Mouse (Mus musculus): ENCODE measurements around the gene Neb. TPM values are rescaled to one million over a fixed set of nuclear protein-coding genes. Genes with fewer than 3 reads are reported as not detected.

Gene Neb
- polyA plus RNA-seq (2015; fragmentation: Nextera tagmentation; extraction: Ambion mirVana) = 5.8 and 16.8 TPM in 2 replicates

- Histone ChIP-seq H3K9me3 (ENCODE audit: control insufficient read depth, low read length) (no peaks in the 10 kb centered on the region), H3K4me2 (ENCODE audit: low read depth, low read length) (peak within 1 kb of the TSS; percentile 29), H3K4me3 (ENCODE audit: low read length) (0 out of 2 replicates have a peak within 1 kb of the TSS, but pooled peaks have one; percentile 2), H3K27me3 (ENCODE audit: control insufficient read depth, insufficient read depth, low read depth, low read length) (0 out of 2 replicates have a peak, but pooled peaks cover 4% of the 10 kb centered on the region), H3K9ac (ENCODE audit: low read length) (no peak within 1 kb of the TSS), H3K4me1 (replicated peaks; ENCODE audit: control insufficient read depth, insufficient read depth, low read length) (no peaks in the 10 kb centered on the region; the same call in 1 of the 2 replicates), H3K27ac (ENCODE audit: low read length) (no peak within 1 kb of the TSS), H3K36me3 (ENCODE audit: control insufficient read depth, insufficient read depth, low read length) (no peaks in the 10 kb centered on the region)
- WGBS = 47% methylated on average over 7 of the region's 7 CpGs
- ATAC-seq (ENCODE audit: low read depth) = peak; percentile 84
Observed at GRCm38 (mm10) chr2:52378448-52378804, at the start of gene Neb. Gene Neb, minus strand, starts transcription at chr2:52378474.

- H3K27ac ChIP-seq (ENCODE audit: low read length) = no peak overlapping the region
- 69% methylated on average over 3 of the region's 3 CpGs for WGBS
- H3K9me3 ChIP-seq (ENCODE audit: control insufficient read depth, low read length) = no peaks in the 10 kb centered on the region
- H3K9ac ChIP-seq (ENCODE audit: low read length) = no peak overlapping the region
- H3K4me1 ChIP-seq (replicated peaks; ENCODE audit: control insufficient read depth, insufficient read depth, low read length) = peaks cover 16% of the 10 kb centered on the region
- no peaks in the 10 kb centered on the region for H3K27me3 ChIP-seq (ENCODE audit: control insufficient read depth, insufficient read depth, low read depth, low read length)
- ATAC-seq (ENCODE audit: low read depth) = no peak
- H3K4me2 ChIP-seq (ENCODE audit: low read depth, low read length) = no peak overlapping the region
- no peaks in the 10 kb centered on the region for H3K36me3 ChIP-seq (ENCODE audit: control insufficient read depth, insufficient read depth, low read length)
- no peak overlapping the region for H3K4me3 ChIP-seq (ENCODE audit: low read length)
Observed at GRCm38 (mm10) chr2:52427383-52427782, 49.1 kb upstream of the Neb start.

GRCm38 (mm10) chr2:52426041-52426440 lies 47.8 kb upstream of the Neb start:
- ATAC-seq (ENCODE audit: low read depth) = no peak
- no peak overlapping the region for H3K27ac ChIP-seq (ENCODE audit: low read length)
- H3K27me3 ChIP-seq (ENCODE audit: control insufficient read depth, insufficient read depth, low read depth, low read length) = no peaks in the 10 kb centered on the region
- no peak overlapping the region for H3K9ac ChIP-seq (ENCODE audit: low read length)
- WGBS = 83% methylated on average over 3 of the region's 3 CpGs
- peak overlapping the region; percentile 78 for H3K4me2 ChIP-seq (ENCODE audit: low read depth, low read length)
- no peaks in the 10 kb centered on the region for H3K36me3 ChIP-seq (ENCODE audit: control insufficient read depth, insufficient read depth, low read length)
- H3K4me3 ChIP-seq (ENCODE audit: low read length) = peak overlapping the region; percentile 95; the same call in 1 of the 2 replicates
- peaks cover 27% of the 10 kb centered on the region for H3K4me1 ChIP-seq (replicated peaks; ENCODE audit: control insufficient read depth, insufficient read depth, low read length)
- no peaks in the 10 kb centered on the region for H3K9me3 ChIP-seq (ENCODE audit: control insufficient read depth, low read length)

GRCm38 (mm10) chr2:52425523-52425795 lies 47.2 kb upstream of the Neb start:
- H3K4me2 ChIP-seq (ENCODE audit: low read depth, low read length) = peak overlapping the region; percentile 78
- no peaks in the 10 kb centered on the region for H3K36me3 ChIP-seq (ENCODE audit: control insufficient read depth, insufficient read depth, low read length)
- peaks cover 27% of the 10 kb centered on the region for H3K4me1 ChIP-seq (replicated peaks; ENCODE audit: control insufficient read depth, insufficient read depth, low read length)
- 5% methylated on average over 10 of the region's 10 CpGs for WGBS
- no peaks in the 10 kb centered on the region for H3K27me3 ChIP-seq (ENCODE audit: control insufficient read depth, insufficient read depth, low read depth, low read length)
- H3K9me3 ChIP-seq (ENCODE audit: control insufficient read depth, low read length) = no peaks in the 10 kb centered on the region
- peak overlapping the region; percentile 78 for H3K9ac ChIP-seq (ENCODE audit: low read length)
- peak overlapping the region; percentile 95 for H3K4me3 ChIP-seq (ENCODE audit: low read length)
- peak; percentile 31 for ATAC-seq (ENCODE audit: low read depth)
- peak overlapping the region; percentile 88 for H3K27ac ChIP-seq (ENCODE audit: low read length)

GRCm38 (mm10) chr2:52424747-52425522 lies 46.7 kb upstream of the Neb start, which contains the start of gene Arl5a:
Gene Arl5a, minus strand, starts transcription at chr2:52424901.
- Histone ChIP-seq H3K9ac (ENCODE audit: low read length) (peak within 1 kb of the TSS; percentile 99), H3K9me3 (ENCODE audit: control insufficient read depth, low read length) (no peaks in the 10 kb centered on the region), H3K4me1 (replicated peaks; ENCODE audit: control insufficient read depth, insufficient read depth, low read length) (peaks cover 27% of the 10 kb centered on the region), H3K27me3 (ENCODE audit: control insufficient read depth, insufficient read depth, low read depth, low read length) (no peaks in the 10 kb centered on the region), H3K4me2 (ENCODE audit: low read depth, low read length) (peak within 1 kb of the TSS; percentile 78), H3K4me3 (ENCODE audit: low read length) (peak within 1 kb of the TSS; percentile 95), H3K36me3 (ENCODE audit: control insufficient read depth, insufficient read depth, low read length) (no peaks in the 10 kb centered on the region), H3K27ac (ENCODE audit: low read length) (peak within 1 kb of the TSS; percentile 88)
- ATAC-seq (ENCODE audit: low read depth) = peak; percentile 98
- WGBS = under 1% methylated on average over 32 of the region's 57 CpGs

GRCm38 (mm10) chr2:52424248-52424728 lies 46.0 kb upstream of the Neb start:
- Histone ChIP-seq H3K9me3 (ENCODE audit: control insufficient read depth, low read length) (no peaks in the 10 kb centered on the region), H3K9ac (ENCODE audit: low read length) (peak overlapping the region; percentile 99), H3K4me2 (ENCODE audit: low read depth, low read length) (peak overlapping the region; percentile 75), H3K27me3 (ENCODE audit: control insufficient read depth, insufficient read depth, low read depth, low read length) (no peaks in the 10 kb centered on the region), H3K4me3 (ENCODE audit: low read length) (peak overlapping the region; percentile 95), H3K36me3 (ENCODE audit: control insufficient read depth, insufficient read depth, low read length) (no peaks in the 10 kb centered on the region), H3K27ac (ENCODE audit: low read length) (peak overlapping the region; percentile 88), H3K4me1 (replicated peaks; ENCODE audit: control insufficient read depth, insufficient read depth, low read length) (peaks cover 27% of the 10 kb centered on the region)
- under 1% methylated on average over 38 of the region's 42 CpGs for WGBS
- peak; percentile 78 for ATAC-seq (ENCODE audit: low read depth)

- no peaks in the 10 kb centered on the region for H3K36me3 ChIP-seq (ENCODE audit: control insufficient read depth, insufficient read depth, low read length)
- H3K27ac ChIP-seq (ENCODE audit: low read length) = 0 out of 2 replicates have a peak overlapping the region, but pooled peaks have one; percentile 27
- H3K9me3 ChIP-seq (ENCODE audit: control insufficient read depth, low read length) = no peaks in the 10 kb centered on the region
- H3K4me3 ChIP-seq (ENCODE audit: low read length) = peak overlapping the region; percentile 95
- peak overlapping the region; percentile 99 for H3K9ac ChIP-seq (ENCODE audit: low read length)
- H3K27me3 ChIP-seq (ENCODE audit: control insufficient read depth, insufficient read depth, low read depth, low read length) = no peaks in the 10 kb centered on the region
- peak overlapping the region; percentile 75 for H3K4me2 ChIP-seq (ENCODE audit: low read depth, low read length)
- peaks cover 27% of the 10 kb centered on the region for H3K4me1 ChIP-seq (replicated peaks; ENCODE audit: control insufficient read depth, insufficient read depth, low read length)
- no peak for ATAC-seq (ENCODE audit: low read depth)
- WGBS = 2% methylated on average over 16 of the region's 16 CpGs
Observed at GRCm38 (mm10) chr2:52423611-52424247, 45.5 kb upstream of the Neb start.

GRCm38 (mm10) chr2:52422871-52423610 lies 44.8 kb upstream of the Neb start:
- no peak for ATAC-seq (ENCODE audit: low read depth)
- Histone ChIP-seq H3K9me3 (ENCODE audit: control insufficient read depth, low read length) (no peaks in the 10 kb centered on the region), H3K36me3 (ENCODE audit: control insufficient read depth, insufficient read depth, low read length) (no peaks in the 10 kb centered on the region), H3K4me2 (ENCODE audit: low read depth, low read length) (peak overlapping the region; percentile 75), H3K4me1 (replicated peaks; ENCODE audit: control insufficient read depth, insufficient read depth, low read length) (peaks cover 27% of the 10 kb centered on the region), H3K4me3 (ENCODE audit: low read length) (peak overlapping the region; percentile 95), H3K9ac (ENCODE audit: low read length) (peak overlapping the region; percentile 99), H3K27me3 (ENCODE audit: control insufficient read depth, insufficient read depth, low read depth, low read length) (no peaks in the 10 kb centered on the region), H3K27ac (ENCODE audit: low read length) (no peak overlapping the region)
- WGBS = 39% methylated on average over 8 of the region's 8 CpGs

GRCm38 (mm10) chr2:52421197-52421596 lies 42.9 kb upstream of the Neb start:
- 49% methylated on average over 6 of the region's 6 CpGs for WGBS
- peaks cover 27% of the 10 kb centered on the region for H3K4me1 ChIP-seq (replicated peaks; ENCODE audit: control insufficient read depth, insufficient read depth, low read length)
- no peak for ATAC-seq (ENCODE audit: low read depth)
- H3K27me3 ChIP-seq (ENCODE audit: control insufficient read depth, insufficient read depth, low read depth, low read length) = no peaks in the 10 kb centered on the region
- no peak overlapping the region for H3K9ac ChIP-seq (ENCODE audit: low read length)
- no peak overlapping the region for H3K4me3 ChIP-seq (ENCODE audit: low read length)
- no peak overlapping the region for H3K4me2 ChIP-seq (ENCODE audit: low read depth, low read length)
- H3K27ac ChIP-seq (ENCODE audit: low read length) = no peak overlapping the region
- no peaks in the 10 kb centered on the region for H3K9me3 ChIP-seq (ENCODE audit: control insufficient read depth, low read length)
- peaks cover 5% of the 10 kb centered on the region for H3K36me3 ChIP-seq (ENCODE audit: control insufficient read depth, insufficient read depth, low read length)

Measured in lung, embryonic 16.5 days (tissue).